Mouse (Mus musculus): ENCODE measurements around the gene Bdkrb1. TPM values are rescaled to one million over a fixed set of nuclear protein-coding genes. Genes with fewer than 3 reads are reported as not detected.

Bdkrb1 gene
- total and polyA plus RNA-seq, 2 experiments from 2014 or later = 0.63 TPM; not detected in 1

GRCm38 (mm10) chr12:105634374-105635067 lies 31.6 kb downstream of the Bdkrb1 start:
- no peaks in the 10 kb centered on the region for H3K9me3 ChIP-seq (ENCODE audit: low read length)
- H3K27ac ChIP-seq = no peak overlapping the region
- no peak for TF ChIP-seq CTCF (IDR thresholded peaks at IDR 0.05; ENCODE audit: low read depth)
- no peak overlapping the region for H3K9ac ChIP-seq (replicated peaks; ENCODE audit: low read length)
- no peak overlapping the region for H3K4me2 ChIP-seq (ENCODE audit: low read depth, low read length)
- no peaks in the 10 kb centered on the region for H3K27me3 ChIP-seq (ENCODE audit: insufficient read depth, low read length)
- DNase-seq (ENCODE audit: low spot score) (no peak), ATAC-seq (no peak)
- no peak overlapping the region for H3K4me3 ChIP-seq (ENCODE audit: low read length)
- H3K4me1 ChIP-seq (ENCODE audit: insufficient read depth, low read length) = no peaks in the 10 kb centered on the region
- H3K36me3 ChIP-seq (ENCODE audit: insufficient read depth, low read length) = peaks cover 55% of the 10 kb centered on the region
- WGBS = 91% methylated on average over 13 of the region's 13 CpGs

DNA sequence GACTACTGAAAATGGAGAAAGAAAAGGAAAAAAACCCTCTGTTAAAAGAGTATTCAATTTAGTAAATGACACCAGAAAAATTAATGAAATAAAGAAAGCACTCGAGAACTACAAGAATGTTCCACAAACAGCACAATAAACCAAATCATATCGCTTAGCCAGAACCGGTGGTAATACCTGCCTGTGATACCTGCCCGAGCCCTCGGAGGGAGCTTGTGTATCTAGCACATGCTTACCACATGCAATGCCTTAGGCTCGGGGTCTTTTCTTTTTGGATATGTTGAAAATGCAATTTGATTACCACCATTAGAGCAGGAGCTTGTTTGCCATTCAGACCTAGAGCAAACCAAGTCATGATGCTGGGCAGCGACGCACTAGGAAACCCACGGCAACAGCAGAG lies 33.7 kb downstream of the Bdkrb1 start:
- H3K27me3 ChIP-seq (ENCODE audit: insufficient read depth, low read length) = no peaks in the 10 kb centered on the region
- no peaks in the 10 kb centered on the region for H3K9me3 ChIP-seq (ENCODE audit: low read length)
- TF ChIP-seq CTCF (IDR thresholded peaks at IDR 0.05; ENCODE audit: low read depth) = no peak
- H3K36me3 ChIP-seq (ENCODE audit: insufficient read depth, low read length) = peaks cover 75% of the 10 kb centered on the region
- ATAC-seq (no peak), DNase-seq (ENCODE audit: low spot score) (no peak)
- no peak overlapping the region for H3K27ac ChIP-seq
- no peaks in the 10 kb centered on the region for H3K4me1 ChIP-seq (ENCODE audit: insufficient read depth, low read length)
- no peak overlapping the region for H3K9ac ChIP-seq (replicated peaks; ENCODE audit: low read length)
- WGBS = 89% methylated on average over 9 of the region's 9 CpGs
- H3K4me3 ChIP-seq (ENCODE audit: low read length) = no peak overlapping the region
- no peak overlapping the region for H3K4me2 ChIP-seq (ENCODE audit: low read depth, low read length)

DNA sequence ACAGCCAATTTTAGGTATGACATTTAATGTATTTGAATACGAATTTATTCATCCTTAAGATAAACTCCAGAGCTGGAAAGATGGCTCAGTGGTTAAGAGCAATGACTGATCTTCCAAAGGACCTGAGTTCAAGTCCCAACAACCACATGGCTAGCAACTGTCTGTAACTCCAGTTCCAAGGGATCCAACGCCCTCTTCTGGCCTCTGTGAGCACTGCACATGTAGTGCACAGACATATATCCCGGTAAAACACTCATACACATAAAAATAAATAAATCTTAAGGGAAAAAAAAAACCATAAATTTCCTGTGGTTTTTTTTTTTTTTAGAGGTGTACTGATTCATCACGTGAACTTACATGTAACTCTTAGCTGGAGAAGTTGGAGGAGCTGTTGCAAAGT lies 34.7 kb downstream of the Bdkrb1 start:
- no peak for ATAC-seq

DNA sequence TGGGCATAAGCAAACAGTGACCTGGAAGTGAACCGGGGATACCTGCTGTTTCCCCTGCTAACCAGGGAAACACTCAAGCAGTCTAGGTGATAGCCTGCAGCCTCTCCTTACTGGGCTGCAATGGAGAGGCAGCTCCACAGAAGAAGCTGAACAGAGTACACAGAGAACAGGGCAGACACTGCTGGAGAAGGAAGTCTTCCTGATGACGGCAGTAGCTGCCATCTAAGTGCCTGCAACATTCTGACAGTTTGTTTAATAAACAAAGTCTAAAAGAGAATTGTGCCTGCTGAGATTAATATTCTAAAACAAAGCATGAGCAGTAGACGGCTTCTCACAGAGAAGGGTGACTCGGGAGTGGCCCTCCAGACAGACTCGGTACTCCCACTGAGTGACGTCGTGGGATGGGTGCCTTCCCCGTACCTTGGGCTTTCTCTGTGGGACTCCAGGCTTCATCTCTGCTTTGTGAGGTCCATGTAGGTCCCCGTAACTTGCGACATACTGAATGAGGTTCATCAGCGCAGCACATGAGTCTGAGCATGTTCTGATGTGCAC lies 40.0 kb downstream of the Bdkrb1 start:
- H3K9me3 ChIP-seq (ENCODE audit: low read length) = no peaks in the 10 kb centered on the region
- H3K9ac ChIP-seq (replicated peaks; ENCODE audit: low read length) = no peak overlapping the region
- H3K4me3 ChIP-seq (ENCODE audit: low read length) = no peak overlapping the region
- DNase-seq (ENCODE audit: low spot score) (no peak), ATAC-seq (no peak)
- WGBS = 91% methylated on average over 11 of the region's 11 CpGs
- no peak overlapping the region for H3K27ac ChIP-seq
- no peaks in the 10 kb centered on the region for H3K27me3 ChIP-seq (ENCODE audit: insufficient read depth, low read length)
- no peaks in the 10 kb centered on the region for H3K4me1 ChIP-seq (ENCODE audit: insufficient read depth, low read length)
- H3K36me3 ChIP-seq (ENCODE audit: insufficient read depth, low read length) = peaks cover 93% of the 10 kb centered on the region
- TF ChIP-seq CTCF (IDR thresholded peaks at IDR 0.05; ENCODE audit: low read depth) = no peak
- H3K4me2 ChIP-seq (ENCODE audit: low read depth, low read length) = no peak overlapping the region

More for the DNA sequence above, 34.7 kb downstream of the Bdkrb1 start:
- WGBS = 81% methylated on average over 4 of the region's 4 CpGs
- Histone ChIP-seq H3K9me3 (ENCODE audit: low read length) (no peaks in the 10 kb centered on the region), H3K4me3 (ENCODE audit: low read length) (no peak overlapping the region), H3K4me1 (ENCODE audit: insufficient read depth, low read length) (no peaks in the 10 kb centered on the region), H3K4me2 (ENCODE audit: low read depth, low read length) (no peak overlapping the region), H3K27me3 (ENCODE audit: insufficient read depth, low read length) (no peaks in the 10 kb centered on the region), H3K36me3 (ENCODE audit: insufficient read depth, low read length) (peaks cover 84% of the 10 kb centered on the region), H3K9ac (replicated peaks; ENCODE audit: low read length) (no peak overlapping the region), H3K27ac (no peak overlapping the region)
- peak; percentile 43 for TF ChIP-seq CTCF (IDR thresholded peaks at IDR 0.05; ENCODE audit: low read depth)
- DNase-seq (ENCODE audit: low spot score) = no peak

Other genes starting within 250 kb of the Bdkrb1 start
- gene D430019H16Rik, start 149.2 kb upstream of the Bdkrb1 start, total RNA-seq (2014; rRNA removed) = 140 TPM in 2 replicates
- gene D430019H16Rik, start 149.2 kb upstream of the Bdkrb1 start, polyA plus RNA-seq (2015; fragmentation: Nextera tagmentation; extraction: Ambion mirVana) = 8.6 and 8.9 TPM in 2 replicates
- gene Bdkrb2, start 39.9 kb upstream of the Bdkrb1 start, total RNA-seq (2014; rRNA removed) = 2.6 and 3.7 TPM in 2 replicates
- 0.90 and 0.98 TPM in 2 replicates for gene Bdkrb2, start 39.9 kb upstream of the Bdkrb1 start, polyA plus RNA-seq (2015; fragmentation: Nextera tagmentation; extraction: Ambion mirVana)
- gene Gskip, start 81.7 kb downstream of the Bdkrb1 start, total RNA-seq (2014; rRNA removed) = 11.0 and 12.1 TPM in 2 replicates
- gene Gskip, start 81.7 kb downstream of the Bdkrb1 start, polyA plus RNA-seq (2015; fragmentation: Nextera tagmentation; extraction: Ambion mirVana) = 19.8 and 21.7 TPM in 2 replicates
- gene Atg2b, start 82.1 kb downstream of the Bdkrb1 start, total RNA-seq (2014; rRNA removed) = 40.4 and 40.9 TPM in 2 replicates
- gene Atg2b, start 82.1 kb downstream of the Bdkrb1 start, polyA plus RNA-seq (2015; fragmentation: Nextera tagmentation; extraction: Ambion mirVana) = 8.1 and 9.0 TPM in 2 replicates
- gene Ak7, start 102.9 kb downstream of the Bdkrb1 start, total RNA-seq (2014; rRNA removed) = 1.3 and 2.2 TPM in 2 replicates
- 1.4 and 1.8 TPM in 2 replicates for gene Ak7, start 102.9 kb downstream of the Bdkrb1 start, polyA plus RNA-seq (2015; fragmentation: Nextera tagmentation; extraction: Ambion mirVana)
- gene Papola, start 181.6 kb downstream of the Bdkrb1 start, total RNA-seq (2014; rRNA removed) = 73.2 and 84.1 TPM in 2 replicates
- gene Papola, start 181.6 kb downstream of the Bdkrb1 start, polyA plus RNA-seq (2015; fragmentation: Nextera tagmentation; extraction: Ambion mirVana) = 119 and 120 TPM in 2 replicates

All from hindbrain, postnatal 0 days (tissue).